Mouse (Mus musculus): Measurements from ENCODE around the gene Zpr1. TPM values are rescaled to one million over a fixed set of nuclear protein-coding genes. Genes with fewer than 3 reads are reported as not detected.
"Not testable (repeated sequence)": the region's sequence is repeated elsewhere in the genome, so short reads cannot be mapped to it uniquely, and the experiment has no call there.

Zpr1 gene
- polyA plus RNA-seq, 1 experiment, result 19.4 TPM

DNA sequence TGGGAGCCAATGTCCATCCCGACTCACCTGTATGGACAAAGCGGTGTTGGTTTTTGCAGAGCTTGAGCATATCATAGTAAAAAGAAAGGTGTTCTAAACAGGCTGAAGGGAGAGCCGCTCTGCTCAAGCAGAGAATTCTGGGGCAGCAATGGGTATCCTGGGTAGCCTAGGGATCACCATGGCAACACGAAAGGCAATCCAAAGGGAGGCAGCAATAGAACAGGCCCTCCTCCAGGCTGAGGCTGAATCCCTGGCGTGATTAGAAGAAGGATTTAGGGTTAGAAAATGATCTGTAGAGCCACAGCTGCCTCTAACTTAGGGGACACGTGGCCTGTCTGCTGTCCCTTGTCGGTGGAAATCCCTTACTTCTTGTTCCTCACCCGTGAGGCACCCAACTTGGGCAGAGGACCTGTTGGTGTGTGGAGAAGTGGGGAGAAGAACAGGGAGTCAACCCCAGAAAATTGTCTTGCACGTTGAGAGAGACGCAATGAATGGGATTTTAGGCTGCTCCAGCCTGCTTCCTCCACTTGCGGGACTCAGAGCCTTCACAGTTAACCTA lies 43.0 kb downstream of the Zpr1 start:
- TF ChIP-seq POLR2A (IDR thresholded peaks at IDR 0.05; ENCODE audit: low read depth, low read length), result no peak
- TF ChIP-seq CTCF (IDR thresholded peaks at IDR 0.05; ENCODE audit: extremely low read depth, insufficient read depth, insufficient read length, insufficient replicate concordance), result no peak
- Histone ChIP-seq H3K27me3 (ENCODE audit: control insufficient read depth, insufficient read depth, low read length) (no peaks in the 10 kb centered on the region), H3K36me3 (ENCODE audit: control insufficient read depth, insufficient read depth, low read length) (no peaks in the 10 kb centered on the region), H3K4me1 (ENCODE audit: control insufficient read depth, insufficient read depth, insufficient read length) (no peaks in the 10 kb centered on the region), H3K4me3 (ENCODE audit: extremely low read depth, insufficient read depth, insufficient read length) (no peak overlapping the region), H3K27ac (ENCODE audit: insufficient read depth, low read length) (no peak overlapping the region)
- WGBS, result 75% methylated on average over 11 of the region's 11 CpGs
- no peak for DNase-seq (ENCODE audit: low read depth in 1 of 2, low spot score in 2 of 2)

DNA sequence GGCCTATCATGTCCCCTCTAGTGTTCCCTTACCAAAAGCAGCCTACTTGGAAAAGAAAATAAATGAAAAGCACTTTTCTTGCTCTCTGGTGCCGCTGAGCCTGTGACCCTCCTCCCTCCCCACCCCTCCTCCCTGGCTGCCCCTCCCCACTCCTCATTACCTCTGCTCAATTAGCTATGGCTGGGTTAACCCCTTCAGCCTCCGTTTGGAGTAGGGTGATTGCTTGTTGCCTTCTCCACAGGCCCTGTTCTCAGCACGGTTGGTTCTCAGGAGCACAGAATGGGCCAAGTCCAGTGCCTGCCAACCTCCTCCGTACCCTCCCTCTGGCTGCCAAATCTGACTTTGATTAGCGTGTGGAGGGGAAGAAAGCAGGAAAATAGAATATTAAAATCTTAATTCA lies 43.5 kb downstream of the Zpr1 start:
- H3K27ac ChIP-seq (ENCODE audit: insufficient read depth, low read length), result no peak overlapping the region
- no peaks in the 10 kb centered on the region for H3K4me1 ChIP-seq (ENCODE audit: control insufficient read depth, insufficient read depth, insufficient read length)
- no peaks in the 10 kb centered on the region for H3K27me3 ChIP-seq (ENCODE audit: control insufficient read depth, insufficient read depth, low read length)
- 73% methylated on average over 5 of the region's 5 CpGs for WGBS
- DNase-seq (ENCODE audit: low read depth in 1 of 2, low spot score in 2 of 2), result no peak
- H3K4me3 ChIP-seq (ENCODE audit: extremely low read depth, insufficient read depth, insufficient read length), result no peak overlapping the region
- TF ChIP-seq CTCF (IDR thresholded peaks at IDR 0.05; ENCODE audit: extremely low read depth, insufficient read depth, insufficient read length, insufficient replicate concordance), result no peak
- TF ChIP-seq POLR2A (IDR thresholded peaks at IDR 0.05; ENCODE audit: low read depth, low read length), result no peak
- H3K36me3 ChIP-seq (ENCODE audit: control insufficient read depth, insufficient read depth, low read length), result no peaks in the 10 kb centered on the region

DNA sequence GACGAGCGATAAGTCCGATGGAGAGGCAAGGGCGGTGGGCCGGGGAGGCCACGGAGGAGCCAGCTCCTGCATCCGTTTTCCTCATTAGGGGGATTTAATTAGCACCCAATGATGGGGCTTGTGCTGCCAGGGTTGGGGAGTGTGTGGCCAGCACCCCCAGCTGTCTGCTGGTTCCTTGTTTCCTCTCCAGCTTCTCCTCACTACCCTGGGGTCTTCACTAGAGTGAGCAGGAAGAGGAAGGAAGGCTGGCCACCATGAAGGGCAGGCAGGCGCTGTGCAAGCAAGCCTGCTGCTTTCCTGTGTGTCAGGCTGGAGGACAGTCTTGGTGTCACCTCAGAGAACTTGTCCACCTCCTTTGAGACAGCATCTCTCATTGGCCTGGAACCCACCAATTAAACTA lies 44.0 kb downstream of the Zpr1 start:
- Histone ChIP-seq H3K4me1 (ENCODE audit: control insufficient read depth, insufficient read depth, insufficient read length) (no peaks in the 10 kb centered on the region), H3K36me3 (ENCODE audit: control insufficient read depth, insufficient read depth, low read length) (no peaks in the 10 kb centered on the region), H3K27ac (ENCODE audit: insufficient read depth, low read length) (no peak overlapping the region), H3K4me3 (ENCODE audit: extremely low read depth, insufficient read depth, insufficient read length) (no peak overlapping the region), H3K27me3 (ENCODE audit: control insufficient read depth, insufficient read depth, low read length) (no peaks in the 10 kb centered on the region)
- no peak for TF ChIP-seq CTCF (IDR thresholded peaks at IDR 0.05; ENCODE audit: extremely low read depth, insufficient read depth, insufficient read length, insufficient replicate concordance)
- TF ChIP-seq POLR2A (IDR thresholded peaks at IDR 0.05; ENCODE audit: low read depth, low read length), result no peak
- 78% methylated on average over 8 of the region's 8 CpGs for WGBS
- no peak for DNase-seq (ENCODE audit: low read depth in 1 of 2, low spot score in 2 of 2)

DNA sequence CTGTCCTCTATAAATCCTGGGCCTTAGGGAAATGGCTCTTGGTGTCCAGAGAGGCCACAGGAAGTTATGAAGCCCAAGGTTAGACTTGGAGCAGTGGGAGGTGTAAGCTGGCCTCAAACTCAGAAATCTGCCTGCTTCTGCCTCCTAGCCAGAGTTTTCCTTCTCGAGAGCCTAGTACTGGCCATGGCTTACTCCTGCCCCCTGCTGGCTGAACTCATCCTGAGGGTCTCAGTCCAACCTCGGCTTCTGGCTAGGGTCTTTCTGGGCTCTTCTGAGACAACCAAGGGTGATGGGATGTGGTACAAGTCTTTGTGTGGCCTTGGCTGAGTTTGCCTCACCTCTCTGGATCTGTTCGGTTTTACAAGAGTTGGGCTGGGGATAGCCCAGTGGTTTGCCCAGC lies 45.1 kb downstream of the Zpr1 start:
- no peaks in the 10 kb centered on the region for H3K27me3 ChIP-seq (ENCODE audit: control insufficient read depth, insufficient read depth, low read length)
- H3K4me3 ChIP-seq (ENCODE audit: extremely low read depth, insufficient read depth, insufficient read length), result no peak overlapping the region
- H3K4me1 ChIP-seq (ENCODE audit: control insufficient read depth, insufficient read depth, insufficient read length), result no peaks in the 10 kb centered on the region
- H3K36me3 ChIP-seq (ENCODE audit: control insufficient read depth, insufficient read depth, low read length), result no peaks in the 10 kb centered on the region
- no peak for DNase-seq (ENCODE audit: low read depth in 1 of 2, low spot score in 2 of 2)
- WGBS, result 95% methylated on average over 3 of the region's 3 CpGs
- TF ChIP-seq POLR2A (IDR thresholded peaks at IDR 0.05; ENCODE audit: low read depth, low read length), result no peak
- no peak for TF ChIP-seq CTCF (IDR thresholded peaks at IDR 0.05; ENCODE audit: extremely low read depth, insufficient read depth, insufficient read length, insufficient replicate concordance)
- no peak overlapping the region for H3K27ac ChIP-seq (ENCODE audit: insufficient read depth, low read length)

DNA sequence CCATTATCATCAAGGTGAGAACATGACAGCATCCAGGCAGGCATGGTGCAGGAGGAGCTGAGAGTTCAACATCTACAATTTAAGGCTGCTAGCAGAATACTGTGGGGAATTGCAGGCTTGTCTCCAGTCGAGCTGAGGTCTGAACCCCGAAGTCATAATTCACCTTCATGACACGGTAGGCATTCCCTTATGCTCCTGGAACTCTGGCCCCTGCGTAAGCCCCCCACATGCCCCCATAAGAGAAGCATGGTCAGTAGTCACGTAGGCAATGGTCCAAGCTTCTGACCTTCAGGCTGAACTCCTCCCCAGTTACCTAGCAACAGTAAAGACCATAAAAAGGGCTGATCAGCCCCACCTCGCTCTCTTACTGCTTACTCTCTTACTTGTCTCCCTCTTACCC lies 47.0 kb downstream of the Zpr1 start, which contains the start of gene 4931429L15Rik:
Gene 4931429L15Rik (minus strand): TSS at position 101 of the 400 bp plus-strand sequence.
- not testable (repeated sequence) for H3K4me1 ChIP-seq (ENCODE audit: control insufficient read depth, insufficient read depth, insufficient read length); H3K4me3 ChIP-seq (ENCODE audit: extremely low read depth, insufficient read depth, insufficient read length); H3K27me3 ChIP-seq (ENCODE audit: control insufficient read depth, insufficient read depth, low read length); H3K36me3 ChIP-seq (ENCODE audit: control insufficient read depth, insufficient read depth, low read length); DNase-seq (ENCODE audit: low read depth in 1 of 2, low spot score in 2 of 2); H3K27ac ChIP-seq (ENCODE audit: insufficient read depth, low read length)
- WGBS, result 84% methylated on average over 6 of the region's 6 CpGs

DNA sequence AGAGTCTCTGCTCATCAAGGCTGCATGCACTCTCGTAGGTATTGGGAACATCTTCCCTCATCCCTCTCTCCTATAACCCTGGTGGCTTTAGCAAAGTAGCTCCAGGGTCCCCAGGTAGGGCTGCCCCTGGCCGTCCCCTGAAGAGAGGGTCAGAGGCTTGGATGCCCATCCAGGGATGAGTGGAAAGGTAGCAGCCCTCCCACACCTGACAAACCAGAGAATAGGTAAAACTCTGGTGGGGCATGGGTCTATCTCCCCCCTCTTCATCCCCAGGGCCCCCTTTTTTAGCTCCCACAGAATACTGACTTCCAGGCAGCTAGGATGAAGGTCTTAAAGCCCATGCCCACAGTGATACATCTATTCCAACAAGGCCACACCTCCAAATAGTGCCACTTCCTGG lies 47.6 kb downstream of the Zpr1 start:
- DNase-seq (ENCODE audit: low read depth in 1 of 2, low spot score in 2 of 2), result no peak
- TF ChIP-seq POLR2A (IDR thresholded peaks at IDR 0.05; ENCODE audit: low read depth, low read length), result no peak
- no peak for TF ChIP-seq CTCF (IDR thresholded peaks at IDR 0.05; ENCODE audit: extremely low read depth, insufficient read depth, insufficient read length, insufficient replicate concordance)
- H3K4me3 ChIP-seq (ENCODE audit: extremely low read depth, insufficient read depth, insufficient read length), result no peak overlapping the region
- no peaks in the 10 kb centered on the region for H3K27me3 ChIP-seq (ENCODE audit: control insufficient read depth, insufficient read depth, low read length)
- WGBS, result 84% methylated on average over 2 of the region's 2 CpGs
- no peak overlapping the region for H3K27ac ChIP-seq (ENCODE audit: insufficient read depth, low read length)
- H3K36me3 ChIP-seq (ENCODE audit: control insufficient read depth, insufficient read depth, low read length), result no peaks in the 10 kb centered on the region
- no peaks in the 10 kb centered on the region for H3K4me1 ChIP-seq (ENCODE audit: control insufficient read depth, insufficient read depth, insufficient read length)

DNA sequence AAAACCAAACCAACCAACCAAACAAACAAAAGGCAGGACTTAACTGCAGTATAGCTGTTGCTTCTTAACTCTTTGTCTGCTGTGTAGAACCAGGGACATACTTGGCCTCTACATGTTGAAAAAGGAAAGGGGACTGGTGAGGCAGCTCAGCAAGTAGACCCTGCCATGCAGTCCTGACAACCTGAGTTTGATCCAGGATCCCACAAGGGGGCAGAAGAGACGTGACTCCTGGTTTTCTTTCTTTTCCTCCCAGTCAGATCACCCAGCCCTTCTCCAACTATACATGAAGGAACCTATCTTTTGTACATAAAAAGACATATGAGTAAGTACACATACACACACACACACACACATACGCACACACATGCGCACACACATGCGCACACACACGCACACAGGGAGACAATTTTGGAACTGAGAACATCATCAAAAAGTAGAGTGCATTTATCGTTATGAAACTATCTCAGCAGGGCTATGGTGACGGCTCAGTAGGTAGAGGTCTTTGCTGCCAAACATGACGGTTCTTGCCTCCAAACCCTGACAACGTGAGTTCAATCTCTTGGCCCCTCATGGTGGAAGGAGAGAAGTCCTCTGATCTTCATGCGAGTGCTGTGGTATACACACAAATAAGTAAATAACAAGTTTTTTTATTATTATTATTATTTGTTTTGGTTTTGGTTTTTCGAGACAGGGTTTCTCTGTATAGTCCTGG lies 54.0 kb downstream of the Zpr1 start:
- Histone ChIP-seq H3K27ac (ENCODE audit: insufficient read depth, low read length) (no peak overlapping the region), H3K4me3 (ENCODE audit: extremely low read depth, insufficient read depth, insufficient read length) (no peak overlapping the region), H3K36me3 (ENCODE audit: control insufficient read depth, insufficient read depth, low read length) (no peaks in the 10 kb centered on the region), H3K4me1 (ENCODE audit: control insufficient read depth, insufficient read depth, insufficient read length) (no peaks in the 10 kb centered on the region), H3K27me3 (ENCODE audit: control insufficient read depth, insufficient read depth, low read length) (peaks cover 3% of the 10 kb centered on the region; the same call in 1 of the 2 replicates)
- no peak for DNase-seq (ENCODE audit: low read depth in 1 of 2, low spot score in 2 of 2)
- TF ChIP-seq POLR2A (IDR thresholded peaks at IDR 0.05; ENCODE audit: low read depth, low read length), result no peak
- no peak for TF ChIP-seq CTCF (IDR thresholded peaks at IDR 0.05; ENCODE audit: extremely low read depth, insufficient read depth, insufficient read length, insufficient replicate concordance)
- 90% methylated on average over 11 of the region's 11 CpGs for WGBS

All from spleen, adult 2 months (tissue).